Mouse (Mus musculus): ENCODE data around the gene Slc22a15. TPM values are rescaled to one million over a fixed set of nuclear protein-coding genes. Genes with fewer than 3 reads are reported as not detected.

The Slc22a15 gene
- total RNA-seq, 1 experiment: 0.76 TPM

- Histone ChIP-seq H3K4me1 (ENCODE audit: control insufficient read depth in 2 of 2, insufficient read depth in 2 of 2, low read length in 2 of 2, poor library complexity in 1 of 2) (no peaks in the 10 kb centered on the region), H3K9me3 (ENCODE audit: control insufficient read depth, insufficient read depth, low read depth, low read length) (no peaks in the 10 kb centered on the region), H3K9ac (ENCODE audit: insufficient read depth, low read depth, low read length, poor library complexity, severe bottlenecking) (no peak overlapping the region), H3K36me3 (ENCODE audit: control insufficient read depth, insufficient read depth, low read length, poor library complexity, severe bottlenecking) (no peaks in the 10 kb centered on the region), H3K27ac (ENCODE audit: insufficient read depth, low read depth, low read length, poor library complexity, severe bottlenecking) (no peak overlapping the region), H3K4me3 (ENCODE audit: insufficient read depth in 1 of 2, low read depth in 1 of 2, low read length in 2 of 2, poor library complexity in 1 of 2, severe bottlenecking in 1 of 2) (no peak overlapping the region)
- TF ChIP-seq CHD2 (IDR thresholded peaks at IDR 0.05; ENCODE audit: low read depth, low read length) (no peak), HCFC1 (IDR thresholded peaks at IDR 0.05; ENCODE audit: borderline replicate concordance, insufficient read depth, low read length) (no peak), ZC3H11A (IDR thresholded peaks at IDR 0.05; ENCODE audit: borderline replicate concordance, low read depth, low read length) (no peak), ZNF384 (IDR thresholded peaks at IDR 0.05; ENCODE audit: low read depth, low read length) (no peak), MAFK (IDR thresholded peaks at IDR 0.05; ENCODE audit: insufficient read depth, low read depth, low read length) (no peak)
- in situ Hi-C loops (cut with MboI; ENCODE audit: low sequenced_read_pairs in 2 of 2, unreplicated experiment in 2 of 2): no loop called here
- no peak for DNase-seq (ENCODE audit: low read depth, low spot score)
These were observed 24.3 kb upstream of the Slc22a15 start for GRCm38 (mm10) chr3:101948572-101948971.

GRCm38 (mm10) chr3:101947250-101947649 is 23.0 kb upstream of the Slc22a15 start:
- in situ Hi-C loops (cut with MboI; ENCODE audit: low sequenced_read_pairs in 2 of 2, unreplicated experiment in 2 of 2): no loop called here
- no peak for DNase-seq (ENCODE audit: low read depth, low spot score)
- Histone ChIP-seq H3K4me3 (ENCODE audit: insufficient read depth in 1 of 2, low read depth in 1 of 2, low read length in 2 of 2, poor library complexity in 1 of 2, severe bottlenecking in 1 of 2) (no peak overlapping the region), H3K9me3 (ENCODE audit: control insufficient read depth, insufficient read depth, low read depth, low read length) (no peaks in the 10 kb centered on the region), H3K4me1 (ENCODE audit: control insufficient read depth in 2 of 2, insufficient read depth in 2 of 2, low read length in 2 of 2, poor library complexity in 1 of 2) (no peaks in the 10 kb centered on the region), H3K9ac (ENCODE audit: insufficient read depth, low read depth, low read length, poor library complexity, severe bottlenecking) (no peak overlapping the region), H3K27ac (ENCODE audit: insufficient read depth, low read depth, low read length, poor library complexity, severe bottlenecking) (no peak overlapping the region), H3K36me3 (ENCODE audit: control insufficient read depth, insufficient read depth, low read length, poor library complexity, severe bottlenecking) (no peaks in the 10 kb centered on the region)
- TF ChIP-seq CHD2 (IDR thresholded peaks at IDR 0.05; ENCODE audit: low read depth, low read length): no peak
- TF ChIP-seq MAFK (IDR thresholded peaks at IDR 0.05; ENCODE audit: insufficient read depth, low read depth, low read length): no peak

- Histone ChIP-seq H3K9ac (ENCODE audit: insufficient read depth, low read depth, low read length, poor library complexity, severe bottlenecking) (no peak overlapping the region), H3K9me3 (ENCODE audit: control insufficient read depth, insufficient read depth, low read depth, low read length) (no peaks in the 10 kb centered on the region), H3K36me3 (ENCODE audit: control insufficient read depth, insufficient read depth, low read length, poor library complexity, severe bottlenecking) (no peaks in the 10 kb centered on the region), H3K4me3 (ENCODE audit: insufficient read depth in 1 of 2, low read depth in 1 of 2, low read length in 2 of 2, poor library complexity in 1 of 2, severe bottlenecking in 1 of 2) (no peak overlapping the region), H3K4me1 (ENCODE audit: control insufficient read depth in 2 of 2, insufficient read depth in 2 of 2, low read length in 2 of 2, poor library complexity in 1 of 2) (no peaks in the 10 kb centered on the region), H3K27ac (ENCODE audit: insufficient read depth, low read depth, low read length, poor library complexity, severe bottlenecking) (no peak overlapping the region)
- in situ Hi-C loops (cut with MboI; ENCODE audit: low sequenced_read_pairs in 2 of 2, unreplicated experiment in 2 of 2): no loop called here
- DNase-seq (ENCODE audit: low read depth, low spot score): no peak
- TF ChIP-seq MAFK (IDR thresholded peaks at IDR 0.05; ENCODE audit: insufficient read depth, low read depth, low read length) (no peak), ZNF384 (IDR thresholded peaks at IDR 0.05; ENCODE audit: low read depth, low read length) (no peak), ZC3H11A (IDR thresholded peaks at IDR 0.05; ENCODE audit: borderline replicate concordance, low read depth, low read length) (no peak), CHD2 (IDR thresholded peaks at IDR 0.05; ENCODE audit: low read depth, low read length) (no peak), HCFC1 (IDR thresholded peaks at IDR 0.05; ENCODE audit: borderline replicate concordance, insufficient read depth, low read length) (no peak)
These were observed 21.0 kb upstream of the Slc22a15 start for GRCm38 (mm10) chr3:101945257-101945656.

GRCm38 (mm10) chr3:101940418-101940817 is 16.2 kb upstream of the Slc22a15 start:
- no peaks in the 10 kb centered on the region for H3K4me1 ChIP-seq (ENCODE audit: control insufficient read depth in 2 of 2, insufficient read depth in 2 of 2, low read length in 2 of 2, poor library complexity in 1 of 2)
- no peak for DNase-seq (ENCODE audit: low read depth, low spot score)
- no peak overlapping the region for H3K4me3 ChIP-seq (ENCODE audit: insufficient read depth in 1 of 2, low read depth in 1 of 2, low read length in 2 of 2, poor library complexity in 1 of 2, severe bottlenecking in 1 of 2)
- TF ChIP-seq ZC3H11A (IDR thresholded peaks at IDR 0.05; ENCODE audit: borderline replicate concordance, low read depth, low read length) (no peak), MAFK (IDR thresholded peaks at IDR 0.05; ENCODE audit: insufficient read depth, low read depth, low read length) (no peak), CHD2 (IDR thresholded peaks at IDR 0.05; ENCODE audit: low read depth, low read length) (no peak), ZNF384 (IDR thresholded peaks at IDR 0.05; ENCODE audit: low read depth, low read length) (no peak), HCFC1 (IDR thresholded peaks at IDR 0.05; ENCODE audit: borderline replicate concordance, insufficient read depth, low read length) (no peak)
- H3K9ac ChIP-seq (ENCODE audit: insufficient read depth, low read depth, low read length, poor library complexity, severe bottlenecking): no peak overlapping the region
- no peaks in the 10 kb centered on the region for H3K9me3 ChIP-seq (ENCODE audit: control insufficient read depth, insufficient read depth, low read depth, low read length)
- no peak overlapping the region for H3K27ac ChIP-seq (ENCODE audit: insufficient read depth, low read depth, low read length, poor library complexity, severe bottlenecking)
- in situ Hi-C loops (cut with MboI; ENCODE audit: low sequenced_read_pairs in 2 of 2, unreplicated experiment in 2 of 2): no loop called here
- no peaks in the 10 kb centered on the region for H3K36me3 ChIP-seq (ENCODE audit: control insufficient read depth, insufficient read depth, low read length, poor library complexity, severe bottlenecking)

- TF ChIP-seq MAFK (IDR thresholded peaks at IDR 0.05; ENCODE audit: insufficient read depth, low read depth, low read length): no peak
- no peak for TF ChIP-seq HCFC1 (IDR thresholded peaks at IDR 0.05; ENCODE audit: borderline replicate concordance, insufficient read depth, low read length)
- TF ChIP-seq ZNF384 (IDR thresholded peaks at IDR 0.05; ENCODE audit: low read depth, low read length): no peak
- TF ChIP-seq ZC3H11A (IDR thresholded peaks at IDR 0.05; ENCODE audit: borderline replicate concordance, low read depth, low read length): no peak
- TF ChIP-seq CHD2 (IDR thresholded peaks at IDR 0.05; ENCODE audit: low read depth, low read length): no peak
- Histone ChIP-seq H3K9ac (ENCODE audit: insufficient read depth, low read depth, low read length, poor library complexity, severe bottlenecking) (no peak overlapping the region), H3K9me3 (ENCODE audit: control insufficient read depth, insufficient read depth, low read depth, low read length) (no peaks in the 10 kb centered on the region), H3K4me3 (ENCODE audit: insufficient read depth in 1 of 2, low read depth in 1 of 2, low read length in 2 of 2, poor library complexity in 1 of 2, severe bottlenecking in 1 of 2) (no peak overlapping the region), H3K36me3 (ENCODE audit: control insufficient read depth, insufficient read depth, low read length, poor library complexity, severe bottlenecking) (no peaks in the 10 kb centered on the region), H3K4me1 (ENCODE audit: control insufficient read depth in 2 of 2, insufficient read depth in 2 of 2, low read length in 2 of 2, poor library complexity in 1 of 2) (no peaks in the 10 kb centered on the region), H3K27ac (ENCODE audit: insufficient read depth, low read depth, low read length, poor library complexity, severe bottlenecking) (no peak overlapping the region)
- in situ Hi-C loops (cut with MboI; ENCODE audit: low sequenced_read_pairs in 2 of 2, unreplicated experiment in 2 of 2): no loop called here
- DNase-seq (ENCODE audit: low read depth, low spot score): no peak
These were observed 15.6 kb upstream of the Slc22a15 start for GRCm38 (mm10) chr3:101939865-101940264.
